Mouse (Mus musculus): Measurements from ENCODE around the gene Psph. TPM values are rescaled to one million over a fixed set of nuclear protein-coding genes. Genes with fewer than 3 reads are reported as not detected.
"Not testable (repeated sequence)": the region's sequence is repeated elsewhere in the genome, so short reads cannot be mapped to it uniquely, and the experiment has no call there.

Gene Psph
- polyA plus RNA-seq, 1 experiment from 2014 or later = 153 TPM

DNA sequence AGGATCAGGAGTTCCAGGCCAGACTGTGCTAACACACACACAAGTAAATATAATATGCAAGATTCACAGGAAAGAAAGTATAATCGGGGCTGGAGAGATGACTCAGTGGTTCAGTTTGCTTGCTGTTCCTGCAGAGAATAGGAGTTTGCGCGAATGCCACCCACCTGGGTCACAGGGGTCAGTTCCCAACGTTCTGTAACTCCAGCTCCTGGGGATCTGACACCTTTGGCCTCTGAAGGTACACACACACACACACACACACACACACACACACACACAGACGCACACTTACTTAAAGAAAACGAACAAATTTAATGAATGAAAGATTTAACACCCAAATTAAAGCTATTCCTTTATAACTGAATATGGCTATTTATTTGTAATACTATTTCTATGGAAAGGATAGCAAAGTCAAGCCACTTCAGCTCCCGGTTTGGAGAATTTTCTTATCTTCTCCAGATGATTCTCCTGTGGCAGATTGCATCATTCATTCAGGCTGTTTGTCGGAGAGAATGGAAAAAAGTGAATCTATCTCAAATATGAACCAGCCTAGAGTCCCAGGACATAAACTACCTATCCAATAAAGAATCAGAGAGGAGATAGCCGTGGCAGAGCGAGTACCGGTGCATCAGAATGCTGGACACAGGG, 8.8 kb downstream of the Psph start:
- in situ Hi-C loops (cut with MboI; ENCODE audit: low pct_unique_long_range_greater_than_20kb) = no loop called here
- no peak for ATAC-seq
- H3K27me3 ChIP-seq = no peaks in the 10 kb centered on the region
- CTCF ChIA-PET = interaction anchor here (1.0 to 4.8 kb wide), 7 partner anchors 12 to 167 kb away, joined by 4 to 21 read pairs (median 5); partner anchors contain the start of gene Nipsnap2
- POLR2A ChIA-PET = interaction anchor here (0.6 to 1.6 kb wide), 6 partner anchors 8 to 103 kb away, joined by 3 to 6 read pairs (median 4); partner anchors contain the start of genes Nipsnap2 and Psph
- no peak for TF ChIP-seq CTCF (IDR thresholded peaks at IDR 0.05)
- DNase-seq (ENCODE audit: low read depth, low spot score) = no peak

DNA sequence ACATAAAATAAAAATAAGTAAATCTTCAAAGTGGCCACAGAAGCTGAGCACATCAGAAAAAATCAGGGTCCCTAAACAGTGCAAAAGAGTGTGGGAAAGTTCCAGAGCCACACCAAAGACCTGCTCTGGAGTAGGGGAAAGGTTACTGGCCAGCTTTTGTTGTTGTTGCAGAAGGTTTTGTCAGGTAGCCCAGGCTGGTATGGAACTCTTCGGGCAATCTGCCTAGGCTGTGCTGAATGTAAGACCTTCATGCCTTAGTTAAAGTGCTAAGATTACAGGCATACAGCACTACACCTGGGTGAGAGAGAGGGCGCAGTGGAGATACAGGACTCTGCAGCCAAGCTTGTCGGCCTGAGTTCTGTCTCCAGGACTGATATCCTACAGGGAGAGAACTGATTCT, 12.6 kb downstream of the Psph start:
- CTCF ChIA-PET = interaction anchor here (1.5 to 4.8 kb wide), 2 partner anchors 8 to 17 kb away, joined by 3 to 21 read pairs; no protein-coding TSS in a partner anchor
- in situ Hi-C loops (cut with MboI; ENCODE audit: low pct_unique_long_range_greater_than_20kb) = no loop called here
- no peaks in the 10 kb centered on the region for H3K27me3 ChIP-seq
- POLR2A ChIA-PET = no interaction called here
- TF ChIP-seq CTCF (IDR thresholded peaks at IDR 0.05) = no peak
- ATAC-seq = no peak
- DNase-seq (ENCODE audit: low read depth, low spot score) = no peak

- CTCF ChIA-PET = interaction anchor here (1.7 kb wide), 1 partner anchor 25 kb away, joined by 4 read pairs; no protein-coding TSS in a partner anchor
- ATAC-seq; H3K27me3 ChIP-seq; POLR2A ChIA-PET; in situ Hi-C loops (cut with MboI; ENCODE audit: low pct_unique_long_range_greater_than_20kb); DNase-seq (ENCODE audit: low read depth, low spot score): not testable (repeated sequence)
Observed at GRCm38 (mm10) chr5:129773330-129773729, 13.9 kb downstream of the Psph start.

DNA sequence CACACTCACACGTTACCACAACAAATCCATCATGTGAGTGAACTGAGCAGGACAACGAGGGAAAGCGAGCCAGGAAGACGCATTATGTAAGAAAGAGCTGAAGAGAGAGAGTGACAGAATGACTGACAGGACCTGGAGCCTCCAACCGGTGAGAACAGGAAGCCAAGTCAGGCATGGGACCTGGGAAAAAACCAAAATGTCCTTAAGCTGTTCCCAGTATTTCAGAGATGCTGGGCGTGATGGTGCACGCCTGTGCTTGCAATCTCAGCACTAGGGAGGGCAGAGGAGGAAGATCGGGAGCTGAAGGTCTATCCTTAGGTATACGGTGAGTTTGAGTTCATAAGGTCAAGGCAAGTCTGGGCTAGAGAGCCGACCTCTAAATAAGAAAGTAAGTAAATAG, 14.8 kb downstream of the Psph start:
- ATAC-seq = no peak
- ChIA-PET POLR2A (interaction anchor here (1.4 kb wide), 1 partner anchor 115 kb away, joined by 5 read pairs; the partner anchor contains the start of gene Chchd2), CTCF (interaction anchor here (0.7 to 1.8 kb wide), 3 partner anchors 18 to 124 kb away, joined by 3 to 5 read pairs (median 4); no protein-coding TSS in a partner anchor)
- H3K27me3 ChIP-seq = no peaks in the 10 kb centered on the region
- in situ Hi-C loops (cut with MboI; ENCODE audit: low pct_unique_long_range_greater_than_20kb) = no loop called here
- DNase-seq (ENCODE audit: low read depth, low spot score) = no peak
- TF ChIP-seq CTCF (IDR thresholded peaks at IDR 0.05) = no peak

GRCm38 (mm10) chr5:129770443-129771355, 16.6 kb downstream of the Psph start:
- TF ChIP-seq CTCF (IDR thresholded peaks at IDR 0.05) = no peak
- no peak for DNase-seq (ENCODE audit: low read depth, low spot score)
- no peaks in the 10 kb centered on the region for H3K27me3 ChIP-seq
- CTCF ChIA-PET = interaction anchor here (1.0 to 1.8 kb wide), 4 partner anchors 9 to 46 kb away, joined by 3 to 6 read pairs (median 5); partner anchors contain the start of gene Nipsnap2
- in situ Hi-C loops (cut with MboI; ENCODE audit: low pct_unique_long_range_greater_than_20kb) = no loop called here
- ATAC-seq = no peak
- POLR2A ChIA-PET = interaction anchor here (0.5 to 1.6 kb wide), 5 partner anchors 10 to 164 kb away, joined by 3 to 6 read pairs (median 4); partner anchors contain the start of gene Chchd2

DNA sequence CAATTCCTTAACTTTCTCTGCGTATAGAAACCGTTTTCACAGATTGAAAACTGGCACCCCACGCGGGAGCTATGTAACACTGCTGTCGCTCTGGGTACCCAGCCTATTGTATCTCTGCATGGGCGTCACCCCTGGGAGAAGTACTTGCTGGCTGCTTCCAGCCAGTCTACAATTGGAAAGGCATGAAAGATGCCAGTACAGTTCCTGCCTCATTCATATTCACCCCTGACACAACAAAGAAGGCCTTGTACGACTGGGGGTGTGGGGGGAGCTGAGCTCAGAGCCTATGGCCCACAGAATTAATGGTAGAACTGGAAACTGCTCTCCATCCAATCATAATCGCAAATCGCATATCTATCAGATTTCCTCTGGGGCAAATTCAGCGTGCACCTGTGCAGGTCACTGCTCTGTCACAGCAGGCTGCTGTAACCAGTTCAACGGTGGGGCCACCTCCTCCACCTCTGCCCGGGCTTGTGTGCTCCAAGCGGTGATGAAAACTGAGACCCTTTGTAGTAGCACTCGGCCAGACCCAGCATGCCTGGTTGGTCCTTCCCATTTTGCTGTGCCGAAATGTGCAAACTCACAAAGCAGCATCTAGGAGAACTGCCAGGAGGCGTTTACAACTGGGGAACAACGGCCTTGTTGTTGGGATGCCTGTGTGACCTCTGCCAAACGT, 25.2 kb downstream of the Psph start:
- in situ Hi-C loops (cut with MboI; ENCODE audit: low pct_unique_long_range_greater_than_20kb) = no loop called here
- ATAC-seq (no peak), DNase-seq (ENCODE audit: low read depth, low spot score) (no peak)
- no peak for TF ChIP-seq CTCF (IDR thresholded peaks at IDR 0.05)
- ChIA-PET POLR2A (interaction anchor here (0.6 kb wide), 1 partner anchor 123 kb away, joined by 3 read pairs; no protein-coding TSS in a partner anchor), CTCF (no interaction called here)
- no peaks in the 10 kb centered on the region for H3K27me3 ChIP-seq

- peak; percentile 94 for ATAC-seq
- ChIA-PET CTCF (no interaction called here), POLR2A (interaction anchor here (0.9 to 1.1 kb wide), 2 partner anchors 10 to 18 kb away, joined by 3 to 4 read pairs; no protein-coding TSS in a partner anchor)
- H3K27me3 ChIP-seq = no peaks in the 10 kb centered on the region
- peak; percentile 48 for DNase-seq (ENCODE audit: low read depth, low spot score)
- no peak for TF ChIP-seq CTCF (IDR thresholded peaks at IDR 0.05)
- in situ Hi-C loops (cut with MboI; ENCODE audit: low pct_unique_long_range_greater_than_20kb) = no loop called here
Observed at GRCm38 (mm10) chr5:129759929-129760480, 27.2 kb downstream of the Psph start.

GRCm38 (mm10) chr5:129756886-129757285, 30.4 kb downstream of the Psph start:
- ChIA-PET CTCF (interaction anchor here (0.7 to 3.2 kb wide), 4 partner anchors 8 to 242 kb away, joined by 3 to 8 read pairs (median 6); no protein-coding TSS in a partner anchor), POLR2A (no interaction called here)
- H3K27me3 ChIP-seq = no peaks in the 10 kb centered on the region
- in situ Hi-C loops (cut with MboI; ENCODE audit: low pct_unique_long_range_greater_than_20kb) = no loop called here
- ATAC-seq (no peak), DNase-seq (ENCODE audit: low read depth, low spot score) (no peak)
- no peak for TF ChIP-seq CTCF (IDR thresholded peaks at IDR 0.05)

- in situ Hi-C loops (cut with MboI; ENCODE audit: low pct_unique_long_range_greater_than_20kb) = no loop called here
- POLR2A ChIA-PET = no interaction called here
- no peak for DNase-seq (ENCODE audit: low read depth, low spot score)
- ATAC-seq = no peak
- CTCF ChIA-PET = interaction anchor here (1.6 to 1.7 kb wide), 2 partner anchors 12 to 19 kb away, joined by 8 read pairs; partner anchors contain the start of gene Nipsnap2
- TF ChIP-seq CTCF (IDR thresholded peaks at IDR 0.05) = no peak
- H3K27me3 ChIP-seq = no peaks in the 10 kb centered on the region
Observed at GRCm38 (mm10) chr5:129744050-129744449, 43.2 kb downstream of the Psph start.
